Mouse (Mus musculus): Measurements from ENCODE around the gene Gpha2. TPM values are rescaled to one million over a fixed set of nuclear protein-coding genes. Genes with fewer than 3 reads are reported as not detected.

Gpha2 gene
- polyA plus RNA-seq, 1 experiment = not detected

DNA sequence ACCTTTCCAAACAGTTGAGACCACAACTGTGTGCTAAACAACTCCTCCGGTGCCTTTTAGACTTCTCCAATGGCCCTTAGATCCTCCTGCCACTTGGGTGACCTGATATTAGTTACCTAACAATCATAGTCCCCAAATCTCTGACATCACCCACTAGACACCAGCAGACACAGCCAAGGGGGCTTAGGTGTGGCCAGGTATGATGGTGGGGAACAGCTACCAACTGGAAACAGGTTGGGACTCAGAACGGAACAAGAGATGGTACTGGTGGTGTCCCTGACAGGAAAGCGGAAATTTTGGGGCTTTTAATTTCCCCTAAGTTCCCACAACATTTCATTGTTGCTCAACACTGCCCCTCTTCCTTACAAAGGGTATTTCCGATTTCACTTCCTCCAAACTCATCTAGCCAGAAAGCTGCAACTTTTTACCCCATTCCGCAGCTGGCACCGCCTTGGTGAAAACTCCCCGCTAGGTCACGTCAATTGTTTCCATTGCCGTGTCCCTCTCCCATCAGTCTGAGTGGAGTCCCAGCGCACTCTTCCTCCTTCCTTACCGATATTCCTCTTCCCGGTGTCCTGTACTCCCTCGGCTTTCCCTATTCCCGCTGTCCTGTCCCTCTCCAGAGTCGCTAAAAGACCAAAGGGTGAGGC lies 49.7 kb downstream of the Gpha2 start:
- peak overlapping the region; percentile 97 for H3K4me3 ChIP-seq (ENCODE audit: insufficient read depth, low read depth, low read length)
- TF ChIP-seq POLR2A (IDR thresholded peaks at IDR 0.05; ENCODE audit: insufficient read depth, low read depth, low read length) = no peak
- WGBS = 9% methylated on average over 15 of the region's 15 CpGs
- peaks cover 26% of the 10 kb centered on the region for H3K4me1 ChIP-seq (ENCODE audit: control insufficient read depth, insufficient read depth, low read length)
- H3K27ac ChIP-seq (ENCODE audit: insufficient read depth, low read depth, low read length) = peak overlapping the region; percentile 38; the same call in 1 of the 2 replicates

- Histone ChIP-seq H3K4me3 (ENCODE audit: insufficient read depth, low read depth, low read length) (peak within 1 kb of the TSS; percentile 97), H3K4me1 (ENCODE audit: control insufficient read depth, insufficient read depth, low read length) (peaks cover 26% of the 10 kb centered on the region), H3K27ac (ENCODE audit: insufficient read depth, low read depth, low read length) (peak within 1 kb of the TSS; percentile 38; the same call in 1 of the 2 replicates)
- TF ChIP-seq POLR2A (IDR thresholded peaks at IDR 0.05; ENCODE audit: insufficient read depth, low read depth, low read length) (peak; percentile 52), CTCF (IDR thresholded peaks at IDR 0.05; ENCODE audit: insufficient read depth, low read depth, low read length) (peak; percentile 68; the same call in 1 of the 2 replicates)
- WGBS = under 1% methylated on average over 105 of the region's 106 CpGs
Measured at GRCm38 (mm10) chr19:6276426-6277421, 50.5 kb downstream of the Gpha2 start, which contains the start of gene Ehd1. Gene Ehd1 (plus strand): TSS chr19:6276725.

Other genes starting within 250 kb of the Gpha2 start
- not detected in 2 replicates for gene Slc22a20, start 240.2 kb upstream of the Gpha2 start, polyA plus RNA-seq (2012; ENCODE audit: insufficient read depth, insufficient read length, low replicate concordance, missing spikeins)
- not detected in 2 replicates for gene Capn1, start 210.5 kb upstream of the Gpha2 start, polyA plus RNA-seq (2012; ENCODE audit: insufficient read depth, insufficient read length, low replicate concordance, missing spikeins)
- gene Syvn1, start 179.8 kb upstream of the Gpha2 start, polyA plus RNA-seq (2012; ENCODE audit: insufficient read depth, insufficient read length, low replicate concordance, missing spikeins) = not detected in 2 replicates
- gene Mrpl49, start 168.6 kb upstream of the Gpha2 start, polyA plus RNA-seq (2012; ENCODE audit: insufficient read depth, insufficient read length, low replicate concordance, missing spikeins) = not detected in 2 replicates
- 1,126 and 1,387 TPM in 2 replicates for gene Fau, start 168.5 kb upstream of the Gpha2 start, polyA plus RNA-seq (2012; ENCODE audit: insufficient read depth, insufficient read length, low replicate concordance, missing spikeins)
- gene Znhit2, start 165.2 kb upstream of the Gpha2 start, polyA plus RNA-seq (2012; ENCODE audit: insufficient read depth, insufficient read length, low replicate concordance, missing spikeins) = not detected in 2 replicates
- gene Tm7sf2, start 158.0 kb upstream of the Gpha2 start, polyA plus RNA-seq (2012; ENCODE audit: insufficient read depth, insufficient read length, low replicate concordance, missing spikeins) = not detected in 2 replicates
- not detected in 2 replicates for gene Vps51, start 149.1 kb upstream of the Gpha2 start, polyA plus RNA-seq (2012; ENCODE audit: insufficient read depth, insufficient read length, low replicate concordance, missing spikeins)
- gene Tmem262, start 146.3 kb upstream of the Gpha2 start, polyA plus RNA-seq (2012; ENCODE audit: insufficient read depth, insufficient read length, low replicate concordance, missing spikeins) = not detected in 2 replicates
- gene Gm28374, start 144.1 kb upstream of the Gpha2 start, polyA plus RNA-seq (2012; ENCODE audit: insufficient read depth, insufficient read length, low replicate concordance, missing spikeins) = not detected in 2 replicates
- not detected in 2 replicates for gene Zfpl1, start 141.4 kb upstream of the Gpha2 start, polyA plus RNA-seq (2012; ENCODE audit: insufficient read depth, insufficient read length, low replicate concordance, missing spikeins)
- gene Cdca5, start 141.4 kb upstream of the Gpha2 start, polyA plus RNA-seq (2012; ENCODE audit: insufficient read depth, insufficient read length, low replicate concordance, missing spikeins) = not detected in 2 replicates
- not detected in 2 replicates for gene AC131692.1, start 132.0 kb upstream of the Gpha2 start, polyA plus RNA-seq (2012; ENCODE audit: insufficient read depth, insufficient read length, low replicate concordance, missing spikeins)
- gene Naaladl1, start 120.6 kb upstream of the Gpha2 start, polyA plus RNA-seq (2012; ENCODE audit: insufficient read depth, insufficient read length, low replicate concordance, missing spikeins) = not detected in 2 replicates
- gene Sac3d1, start 107.7 kb upstream of the Gpha2 start, polyA plus RNA-seq (2012; ENCODE audit: insufficient read depth, insufficient read length, low replicate concordance, missing spikeins) = not detected in 2 replicates
- gene Snx15, start 98.1 kb upstream of the Gpha2 start, polyA plus RNA-seq (2012; ENCODE audit: insufficient read depth, insufficient read length, low replicate concordance, missing spikeins) = not detected in 2 replicates
- not detected in 2 replicates for gene Batf2, start 85.4 kb upstream of the Gpha2 start, polyA plus RNA-seq (2012; ENCODE audit: insufficient read depth, insufficient read length, low replicate concordance, missing spikeins)
- not detected in 2 replicates for gene Arl2, start 84.8 kb upstream of the Gpha2 start, polyA plus RNA-seq (2012; ENCODE audit: insufficient read depth, insufficient read length, low replicate concordance, missing spikeins)
- gene Majin, start 42.0 kb upstream of the Gpha2 start, polyA plus RNA-seq (2012; ENCODE audit: insufficient read depth, insufficient read length, low replicate concordance, missing spikeins) = not detected in 2 replicates
- not detected in 2 replicates for gene Ppp2r5b, start 9.5 kb downstream of the Gpha2 start, polyA plus RNA-seq (2012; ENCODE audit: insufficient read depth, insufficient read length, low replicate concordance, missing spikeins)
- gene Atg2a, start 15.3 kb downstream of the Gpha2 start, polyA plus RNA-seq (2012; ENCODE audit: insufficient read depth, insufficient read length, low replicate concordance, missing spikeins) = not detected in 2 replicates
- not detected in 2 replicates for gene Ehd1, start 50.3 kb downstream of the Gpha2 start, polyA plus RNA-seq (2012; ENCODE audit: insufficient read depth, insufficient read length, low replicate concordance, missing spikeins)
- gene Cdc42bpg, start 80.1 kb downstream of the Gpha2 start, polyA plus RNA-seq (2012; ENCODE audit: insufficient read depth, insufficient read length, low replicate concordance, missing spikeins) = not detected in 2 replicates
- gene Men1, start 108.6 kb downstream of the Gpha2 start, polyA plus RNA-seq (2012; ENCODE audit: insufficient read depth, insufficient read length, low replicate concordance, missing spikeins) = not detected in 2 replicates
- gene Map4k2, start 114.8 kb downstream of the Gpha2 start, polyA plus RNA-seq (2012; ENCODE audit: insufficient read depth, insufficient read length, low replicate concordance, missing spikeins) = 158 TPM in 1 of 2 replicates, not detected in the other
- 340 TPM in 1 of 2 replicates, not detected in the other for gene Sf1, start 137.3 kb downstream of the Gpha2 start, polyA plus RNA-seq (2012; ENCODE audit: insufficient read depth, insufficient read length, low replicate concordance, missing spikeins)
- gene Pygm, start 158.0 kb downstream of the Gpha2 start, polyA plus RNA-seq (2012; ENCODE audit: insufficient read depth, insufficient read length, low replicate concordance, missing spikeins) = not detected in 2 replicates
- 282 TPM in 1 of 2 replicates, not detected in the other for gene Rasgrp2, start 173.0 kb downstream of the Gpha2 start, polyA plus RNA-seq (2012; ENCODE audit: insufficient read depth, insufficient read length, low replicate concordance, missing spikeins)
- gene Nrxn2, start 192.4 kb downstream of the Gpha2 start, polyA plus RNA-seq (2012; ENCODE audit: insufficient read depth, insufficient read length, low replicate concordance, missing spikeins) = 202 and 263 TPM in 2 replicates

Measured in olfactory bulb, adult 2 months (tissue).